Mouse (Mus musculus) cerebellum, adult (tissue): ENCODE measurements around the gene Mlxipl.

Experiments used
- ATAC-seq: cut with Nextera tagmentation; 2 replicates; pipeline ENCODE4 v1.9.2; 2017; ENCODE audit warnings: mild to moderate bottlenecking, moderate library complexity, mixed read lengths; ENCODE audit not compliant: insufficient number of reproducible peaks, low FRiP score, low TSS enrichment

The Mlxipl gene

GRCm38 (mm10) chr5:135077564-135078481 lies 11.9 kb upstream of the Mlxipl start, which contains the start of gene Vps37d:
Vps37d (minus strand) TSS chr5:135078266.
- ATAC-seq: peak; percentile 81

- no peak for ATAC-seq
Measured at GRCm38 (mm10) chr5:135078482-135078810, 11.2 kb upstream of the Mlxipl start.

- no peak for ATAC-seq
Measured at GRCm38 (mm10) chr5:135079578-135079977, 10.1 kb upstream of the Mlxipl start.

GRCm38 (mm10) chr5:135080539-135080938 lies 9.2 kb upstream of the Mlxipl start:
- no peak for ATAC-seq

- no peak for ATAC-seq
Measured at GRCm38 (mm10) chr5:135086871-135087270, 2.8 kb upstream of the Mlxipl start.

GRCm38 (mm10) chr5:135100981-135101380 lies 11.3 kb downstream of the Mlxipl start:
- ATAC-seq: no peak

DNA sequence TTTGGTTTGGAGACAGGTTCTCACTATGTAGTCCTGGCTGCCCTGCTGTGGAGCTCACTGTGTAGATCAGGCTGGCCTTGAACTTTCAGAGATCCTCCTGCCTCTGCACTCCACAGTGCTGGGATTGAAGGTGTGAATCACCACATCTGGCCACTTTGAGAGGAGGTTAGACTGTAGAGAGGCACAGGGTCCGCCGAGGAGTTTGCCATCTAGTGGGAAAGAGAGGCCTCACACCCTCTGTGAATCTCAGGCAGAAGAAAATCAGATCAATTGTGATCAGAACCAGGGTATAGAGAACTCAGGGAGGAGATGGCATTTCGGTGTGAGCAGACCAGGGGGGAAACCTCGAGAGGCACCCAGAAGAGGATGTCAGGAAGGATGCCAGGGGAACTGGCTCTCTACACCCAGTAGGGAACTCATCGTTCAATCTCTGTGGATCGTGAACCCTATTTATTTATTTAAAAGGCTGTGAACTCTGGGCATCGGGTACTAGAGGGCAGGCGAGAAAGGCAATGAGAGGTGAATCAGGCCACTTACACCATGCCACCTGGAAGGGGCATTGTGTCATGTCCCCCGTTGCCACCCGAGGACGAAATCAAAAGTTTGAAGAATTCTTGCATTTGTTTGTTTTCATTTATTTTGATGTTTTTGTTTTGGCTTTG lies 14.4 kb downstream of the Mlxipl start:
- ATAC-seq: no peak

GRCm38 (mm10) chr5:135106758-135107256 lies 17.1 kb downstream of the Mlxipl start:
- ATAC-seq: no peak

DNA sequence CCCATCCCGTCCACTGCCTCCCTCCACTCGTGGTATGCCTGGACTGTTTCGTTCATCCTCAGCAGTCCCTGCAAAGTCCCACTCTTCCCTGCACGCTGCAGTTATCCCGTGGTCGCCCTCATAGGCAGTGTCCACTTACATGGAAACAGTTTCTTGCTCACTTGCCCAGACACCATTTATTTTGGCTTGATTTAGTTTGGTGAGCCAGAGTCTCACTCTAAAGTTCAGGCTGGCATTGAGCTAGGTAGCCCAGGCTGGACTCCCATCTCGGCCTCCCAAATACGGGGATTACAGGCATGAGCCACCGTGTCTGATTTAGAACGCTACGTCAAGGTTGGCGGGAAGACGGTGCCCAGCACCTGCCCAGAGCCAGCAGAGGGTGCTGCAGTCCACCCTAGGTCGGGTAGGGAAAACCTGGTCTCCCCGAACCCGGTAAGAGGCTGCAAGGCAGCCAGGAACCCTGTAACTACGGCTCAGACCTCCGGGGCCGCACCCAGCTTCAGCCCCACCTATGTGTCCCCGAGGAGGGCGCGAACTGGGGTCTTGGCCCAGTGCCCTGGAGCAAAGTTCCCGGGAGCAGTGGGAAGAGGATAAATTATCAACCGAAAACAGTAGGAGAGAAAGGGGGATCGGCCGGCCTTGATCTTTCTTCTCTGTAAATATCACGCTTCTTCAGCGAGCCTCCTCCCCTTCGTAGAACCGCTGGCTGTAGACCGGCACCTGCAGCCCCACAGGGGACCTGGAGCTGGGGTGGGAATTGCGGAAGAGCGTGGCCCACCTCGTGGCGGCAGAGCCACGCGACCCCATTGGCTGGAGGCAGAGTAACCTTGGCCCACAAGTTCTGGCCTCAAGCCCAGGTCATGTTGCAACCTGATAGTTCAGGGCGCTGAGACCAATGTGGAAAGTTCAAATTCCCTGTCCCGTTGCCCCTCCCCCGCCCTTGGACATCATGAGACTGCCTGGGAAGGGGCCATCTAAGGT lies 18.1 kb downstream of the Mlxipl start:
- no peak for ATAC-seq

GRCm38 (mm10) chr5:135109017-135109416 lies 19.3 kb downstream of the Mlxipl start:
- ATAC-seq: no peak

DNA sequence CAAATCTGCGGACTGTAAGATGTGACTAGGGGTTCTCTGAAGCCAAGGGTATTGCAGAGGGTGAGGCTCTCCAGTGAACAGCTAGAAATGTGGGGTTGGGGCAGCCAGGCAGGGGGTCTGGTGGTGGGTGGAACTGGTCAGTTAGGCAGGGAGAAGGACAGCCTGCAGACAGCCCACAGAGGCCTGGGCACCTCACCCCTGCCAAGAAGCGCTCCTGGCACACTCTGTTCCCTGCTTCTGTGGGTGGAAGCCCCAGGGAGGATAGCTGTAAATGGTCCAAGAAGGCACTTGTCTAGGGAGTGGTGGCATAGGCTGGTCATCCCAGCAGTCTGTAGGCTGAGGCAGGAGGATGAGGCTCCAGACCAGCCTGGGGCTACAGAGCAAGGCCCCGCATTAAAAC lies 19.7 kb downstream of the Mlxipl start:
- ATAC-seq: no peak

DNA sequence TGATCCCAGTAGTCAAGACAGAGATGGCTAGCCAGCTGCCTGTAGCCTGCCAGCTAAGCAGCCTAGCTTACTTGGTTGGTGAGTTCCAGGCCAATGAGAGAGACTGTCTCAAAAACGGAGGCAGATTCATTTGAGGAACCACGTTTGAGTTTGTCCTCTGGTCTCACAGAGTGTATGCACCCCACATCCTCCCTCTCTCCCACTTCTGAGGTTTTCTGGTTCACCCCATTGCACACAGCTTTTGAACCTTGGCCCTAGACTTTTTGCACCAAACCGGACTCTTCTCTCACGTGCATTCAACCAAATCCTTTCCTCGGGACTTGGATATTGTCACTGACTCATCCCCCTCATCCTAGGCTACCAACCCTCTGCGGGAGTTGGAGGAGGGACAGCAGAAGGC lies 20.3 kb downstream of the Mlxipl start:
- no peak for ATAC-seq

- no peak for ATAC-seq
Measured at GRCm38 (mm10) chr5:135113782-135114181, 24.1 kb downstream of the Mlxipl start.

- ATAC-seq: no peak
Measured at GRCm38 (mm10) chr5:135115241-135115640, 25.6 kb downstream of the Mlxipl start.

GRCm38 (mm10) chr5:135118589-135119081 lies 28.9 kb downstream of the Mlxipl start:
- peak; percentile 56; the same call in 1 of the 2 replicates for ATAC-seq

GRCm38 (mm10) chr5:135120753-135121152 lies 31.1 kb downstream of the Mlxipl start:
- no peak for ATAC-seq

DNA sequence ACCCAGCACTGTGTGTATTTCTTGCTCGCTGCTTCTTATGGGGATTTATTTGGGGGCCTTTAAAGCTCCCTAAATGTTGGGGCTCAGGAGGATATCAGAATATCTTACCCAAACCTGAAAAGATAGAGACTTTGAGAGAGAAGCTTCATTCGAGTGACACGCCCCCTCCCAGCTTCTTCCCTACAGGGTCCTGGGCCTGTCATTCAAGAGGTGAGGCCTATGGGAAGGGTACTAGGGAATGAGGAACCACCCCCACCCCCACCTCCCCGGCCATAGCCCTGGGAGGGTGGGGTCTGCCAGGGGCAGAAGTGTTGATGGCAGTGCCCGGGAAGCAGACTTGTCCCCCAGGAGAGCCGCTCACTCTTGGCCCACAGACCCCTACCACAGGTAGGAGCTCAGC lies 36.4 kb downstream of the Mlxipl start:
- ATAC-seq: no peak

GRCm38 (mm10) chr5:135127669-135128068 lies 38.0 kb downstream of the Mlxipl start:
- no peak for ATAC-seq

GRCm38 (mm10) chr5:135129747-135130146 lies 40.1 kb downstream of the Mlxipl start:
- no peak for ATAC-seq

GRCm38 (mm10) chr5:135133736-135134405 lies 44.2 kb downstream of the Mlxipl start:
- no peak for ATAC-seq
